Mouse (Mus musculus): ENCODE measurements around the gene Tut7.

- no peak for TF ChIP-seq CTCF (IDR thresholded peaks at IDR 0.05; ENCODE audit: control insufficient read depth, insufficient read depth, insufficient replicate concordance, low read depth, low read length)
- TF ChIP-seq POLR2A (IDR thresholded peaks at IDR 0.05; ENCODE audit: control insufficient read depth, low read depth, low read length) = no peak
Measured at GRCm38 (mm10) chr13:59870004-59870403, 47.1 kb upstream of the Tut7 start.

All from testis, adult 2 months (tissue).